Mouse (Mus musculus) limb, embryonic 15.5 days (tissue): ENCODE results near the gene Atp7a. TPM values are rescaled to one million over a fixed set of nuclear protein-coding genes. Genes with fewer than 3 reads are reported as not detected.

Experiments used
- ATAC-seq: fragments of 200-750 bp; cut with Nextera tagmentation; 2 replicates; pipeline ENCODE4 v1.8.0; 2017; ENCODE audit warnings: low read depth, moderate TSS enrichment; ENCODE audit not compliant: insufficient number of reproducible peaks, low FRiP score, low TSS enrichment
- H3K27ac ChIP-seq: fragments of 300-500 bp; sonication (generic); 2 replicates; pipeline ENCODE4 v1.5.1; 2015; ENCODE audit warnings: moderate library complexity, mild to moderate bottlenecking, inconsistent platforms
- H3K27me3 ChIP-seq: fragments of 300-500 bp; sonication (generic); 2 replicates; pipeline ENCODE4 v1.6.1; 2015; ENCODE audit warnings: inconsistent platforms
- H3K36me3 ChIP-seq: fragments of 300-500 bp; sonication (generic); 2 replicates; pipeline ENCODE4 v1.6.1; 2015; ENCODE audit warnings: inconsistent platforms
- H3K4me1 ChIP-seq: fragments of 300-500 bp; sonication (generic); 2 replicates; pipeline ENCODE4 v1.6.1; 2015; ENCODE audit warnings: inconsistent platforms
- H3K4me2 ChIP-seq: fragments of 300-500 bp; sonication (generic); 2 replicates; pipeline ENCODE4 v1.6.1; 2015; ENCODE audit warnings: mild to moderate bottlenecking, inconsistent platforms
- H3K4me3 ChIP-seq: fragments of 300-500 bp; sonication (generic); 2 replicates; pipeline ENCODE4 v1.5.1; 2015; ENCODE audit warnings: mild to moderate bottlenecking, inconsistent platforms
- H3K9ac ChIP-seq: fragments of 300-500 bp; sonication (generic); 2 replicates; pipeline ENCODE4 v1.6.1; 2015; ENCODE audit warnings: inconsistent platforms
- H3K9me3 ChIP-seq: fragments of 300-500 bp; sonication (generic); 2 replicates; pipeline ENCODE4 v1.6.1; 2016; ENCODE audit warnings: inconsistent platforms
- WGBS: fragments of 180-500 bp; shearing (Covaris S2); methylation state at CpG from one replicate; pipeline ENCODE4 v1.1.7; 2015; 5-methylcytosine and 5-hydroxymethylcytosine counted together
- polyA plus RNA-seq: library from polyadenylated mRNA; unstranded; fragments of >200 nt; fragmentation: Nextera tagmentation; extraction: Ambion mirVana; gene quantifications from 2 replicates; pipeline ENCODE4 v1.2.1, GENCODE M21; 2015

Gene Atp7a
- polyA plus RNA-seq, 1 experiment from 2014 or later, result 24.0 TPM

- ATAC-seq, result no peak
These were observed 58.5 kb downstream of the Atp7a start for GRCm38 (mm10) chrX:106085564-106085963.

DNA sequence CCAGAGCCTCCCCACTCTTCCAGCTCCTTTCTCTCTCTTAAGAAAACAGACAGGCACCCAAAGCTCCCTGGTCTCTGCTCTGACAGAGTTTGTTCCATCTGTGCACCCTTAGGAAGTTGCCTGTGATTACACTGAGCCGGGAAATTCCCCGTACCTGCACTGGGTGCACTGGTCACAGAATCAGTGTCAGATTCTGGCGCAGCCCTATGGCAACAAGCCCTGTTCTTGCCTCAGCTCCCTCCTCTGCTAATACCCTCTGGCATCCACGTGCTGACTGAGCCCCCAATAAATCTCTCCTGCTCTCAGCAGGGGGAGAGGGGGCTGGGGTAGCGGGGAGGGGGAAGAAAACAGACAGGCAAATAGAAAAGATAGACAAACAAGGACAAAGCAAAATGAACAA lies 65.9 kb downstream of the Atp7a start:
- Histone ChIP-seq H3K4me2 (no peak overlapping the region), H3K27ac (no peak overlapping the region), H3K9me3 (no peaks in the 10 kb centered on the region), H3K4me1 (no peaks in the 10 kb centered on the region), H3K27me3 (no peaks in the 10 kb centered on the region), H3K9ac (no peak overlapping the region), H3K4me3 (no peak overlapping the region), H3K36me3 (no peaks in the 10 kb centered on the region)
- 37% methylated on average over 5 of the region's 5 CpGs for WGBS
- no peak for ATAC-seq

More at GRCm38 (mm10) chrX:106085564-106085963, 58.5 kb downstream of the Atp7a start:
- Histone ChIP-seq H3K4me3 (no peak overlapping the region), H3K9me3 (no peaks in the 10 kb centered on the region), H3K27me3 (no peaks in the 10 kb centered on the region), H3K4me2 (no peak overlapping the region), H3K36me3 (peaks cover 4% of the 10 kb centered on the region), H3K9ac (no peak overlapping the region), H3K4me1 (no peaks in the 10 kb centered on the region), H3K27ac (no peak overlapping the region)
- WGBS, result 81% methylated on average over 2 of the region's 2 CpGs

DNA sequence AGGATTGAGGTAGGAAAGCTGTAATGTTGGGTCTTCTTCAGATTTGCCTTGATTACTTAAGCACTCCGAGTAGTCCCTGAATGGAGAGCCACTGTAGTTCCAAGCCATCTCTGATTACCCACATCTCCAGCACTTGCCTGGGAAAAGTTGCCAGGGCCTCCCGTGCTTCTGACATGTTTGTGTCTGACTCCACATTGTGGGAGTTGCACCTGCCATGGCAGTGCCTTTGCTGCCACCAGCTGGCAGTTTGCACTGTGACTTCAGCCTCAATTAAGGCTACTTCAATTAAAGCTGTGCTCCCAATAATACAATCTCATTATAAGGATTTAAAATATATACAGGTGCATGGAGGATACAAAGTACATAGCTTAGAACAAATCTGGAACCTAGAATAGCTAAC lies 78.4 kb downstream of the Atp7a start:
- no peak overlapping the region for H3K27ac ChIP-seq
- H3K4me2 ChIP-seq, result no peak overlapping the region
- 49% methylated on average over 2 of the region's 2 CpGs for WGBS
- no peak for ATAC-seq
- no peak overlapping the region for H3K9ac ChIP-seq
- H3K36me3 ChIP-seq, result no peaks in the 10 kb centered on the region
- no peak overlapping the region for H3K4me3 ChIP-seq
- no peaks in the 10 kb centered on the region for H3K27me3 ChIP-seq
- H3K4me1 ChIP-seq, result no peaks in the 10 kb centered on the region
- no peaks in the 10 kb centered on the region for H3K9me3 ChIP-seq

GRCm38 (mm10) chrX:106113881-106114280 lies 86.8 kb downstream of the Atp7a start:
- H3K36me3 ChIP-seq, result no peaks in the 10 kb centered on the region
- H3K4me2 ChIP-seq, result no peak overlapping the region
- ATAC-seq, result no peak
- no peak overlapping the region for H3K4me3 ChIP-seq
- no peaks in the 10 kb centered on the region for H3K4me1 ChIP-seq
- WGBS, result 81% methylated on average over 4 of the region's 4 CpGs
- H3K27ac ChIP-seq, result no peak overlapping the region
- no peaks in the 10 kb centered on the region for H3K27me3 ChIP-seq
- no peak overlapping the region for H3K9ac ChIP-seq
- no peaks in the 10 kb centered on the region for H3K9me3 ChIP-seq

GRCm38 (mm10) chrX:106114674-106115073 lies 87.6 kb downstream of the Atp7a start:
- H3K27me3 ChIP-seq, result no peaks in the 10 kb centered on the region
- no peak overlapping the region for H3K4me2 ChIP-seq
- no peak overlapping the region for H3K9ac ChIP-seq
- H3K36me3 ChIP-seq, result no peaks in the 10 kb centered on the region
- no peak for ATAC-seq
- WGBS, result 90% methylated on average over 1 of the region's 1 CpGs
- no peak overlapping the region for H3K27ac ChIP-seq
- H3K4me1 ChIP-seq, result no peaks in the 10 kb centered on the region
- no peak overlapping the region for H3K4me3 ChIP-seq
- no peaks in the 10 kb centered on the region for H3K9me3 ChIP-seq

- no peak overlapping the region for H3K27ac ChIP-seq
- H3K9ac ChIP-seq, result no peak overlapping the region
- no peak overlapping the region for H3K4me3 ChIP-seq
- WGBS, result 65% methylated on average over 2 of the region's 2 CpGs
- no peak overlapping the region for H3K4me2 ChIP-seq
- ATAC-seq, result no peak
- no peaks in the 10 kb centered on the region for H3K9me3 ChIP-seq
- peaks cover 6% of the 10 kb centered on the region; the same call in 1 of the 2 replicates for H3K36me3 ChIP-seq
- H3K27me3 ChIP-seq, result no peaks in the 10 kb centered on the region
- H3K4me1 ChIP-seq, result no peaks in the 10 kb centered on the region
These were observed 95.7 kb downstream of the Atp7a start for GRCm38 (mm10) chrX:106122823-106123222.

DNA sequence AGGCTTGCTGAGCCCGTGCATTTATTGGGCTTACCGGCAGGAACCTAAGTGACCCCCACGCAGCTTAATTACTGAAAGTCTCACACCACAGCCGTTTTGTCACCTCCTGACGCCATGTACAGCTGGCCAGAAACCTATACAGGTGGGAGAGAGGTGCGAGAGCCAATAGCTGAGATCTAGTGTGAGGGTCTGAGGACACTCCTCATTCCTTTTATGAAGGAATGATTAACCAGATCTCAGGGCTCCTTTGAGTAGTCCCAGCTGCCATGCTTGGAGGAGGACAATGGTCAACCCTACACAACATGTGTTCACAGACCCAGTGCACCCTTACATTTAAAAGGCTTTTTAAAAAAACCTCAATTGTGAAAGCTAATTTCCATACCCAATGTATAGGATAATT lies 101.2 kb downstream of the Atp7a start:
- Histone ChIP-seq H3K9me3 (no peaks in the 10 kb centered on the region), H3K4me3 (no peak overlapping the region), H3K4me2 (no peak overlapping the region), H3K27ac (no peak overlapping the region), H3K27me3 (no peaks in the 10 kb centered on the region), H3K36me3 (peaks cover 2% of the 10 kb centered on the region; the same call in 1 of the 2 replicates), H3K4me1 (no peaks in the 10 kb centered on the region), H3K9ac (no peak overlapping the region)
- no peak for ATAC-seq
- 63% methylated on average over 6 of the region's 6 CpGs for WGBS

DNA sequence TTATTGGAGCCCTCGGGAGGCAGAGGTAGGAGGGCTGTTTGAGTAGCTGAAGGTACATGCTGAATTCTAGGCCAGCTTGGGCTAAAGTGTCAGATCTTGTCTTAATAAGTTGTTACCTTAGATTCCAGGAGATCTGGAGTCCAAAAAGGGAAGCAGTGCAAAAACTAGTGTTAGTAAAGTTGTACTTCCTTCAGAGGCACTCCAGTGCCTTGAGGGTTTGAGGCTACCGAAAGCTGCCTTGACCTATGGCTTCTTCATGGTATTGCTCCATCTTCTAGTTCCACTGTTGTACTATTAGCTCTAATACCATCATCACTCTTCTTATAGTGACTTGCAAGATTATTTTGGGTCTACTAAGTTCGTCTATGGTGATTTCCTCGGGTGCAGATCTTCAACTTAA lies 102.8 kb downstream of the Atp7a start:
- Histone ChIP-seq H3K4me2 (no peak overlapping the region), H3K36me3 (no peaks in the 10 kb centered on the region), H3K27me3 (no peaks in the 10 kb centered on the region), H3K4me3 (no peak overlapping the region), H3K4me1 (no peaks in the 10 kb centered on the region), H3K9ac (no peak overlapping the region), H3K27ac (no peak overlapping the region), H3K9me3 (no peaks in the 10 kb centered on the region)
- WGBS, result 88% methylated on average over 4 of the region's 4 CpGs
- no peak for ATAC-seq

DNA sequence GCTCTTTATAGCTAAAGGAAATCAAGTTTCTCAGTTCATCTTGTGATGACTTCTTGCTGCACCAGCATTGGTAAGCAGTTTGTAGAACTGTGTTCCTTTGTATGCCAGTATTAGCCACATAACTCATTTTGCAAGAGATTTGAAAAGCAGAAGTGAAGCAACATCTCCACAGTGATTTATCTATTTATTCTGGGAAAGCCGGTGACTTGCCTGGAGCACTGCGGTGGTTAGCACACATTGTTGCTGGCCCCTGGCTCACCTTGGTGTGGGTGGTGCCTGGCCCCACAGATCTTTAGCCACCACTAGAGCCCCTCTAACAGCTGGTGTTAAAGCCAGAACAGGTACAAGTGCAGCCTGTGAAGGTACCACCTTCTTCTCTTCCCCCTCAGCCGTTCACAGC lies 107.8 kb downstream of the Atp7a start:
- no peak for ATAC-seq
- Histone ChIP-seq H3K27ac (no peak overlapping the region), H3K4me3 (no peak overlapping the region), H3K36me3 (no peaks in the 10 kb centered on the region), H3K4me2 (no peak overlapping the region), H3K27me3 (0 out of 2 replicates have a peak, but pooled peaks cover 3% of the 10 kb centered on the region), H3K9ac (no peak overlapping the region), H3K4me1 (no peaks in the 10 kb centered on the region), H3K9me3 (no peaks in the 10 kb centered on the region)
- 70% methylated on average over 3 of the region's 3 CpGs for WGBS

GRCm38 (mm10) chrX:106135484-106135883 lies 108.4 kb downstream of the Atp7a start:
- H3K27ac ChIP-seq, result no peak overlapping the region
- no peak overlapping the region for H3K4me2 ChIP-seq
- no peak overlapping the region for H3K4me3 ChIP-seq
- H3K9ac ChIP-seq, result no peak overlapping the region
- no peak for ATAC-seq
- 0 out of 2 replicates have a peak, but pooled peaks cover 3% of the 10 kb centered on the region for H3K27me3 ChIP-seq
- H3K4me1 ChIP-seq, result no peaks in the 10 kb centered on the region
- WGBS, result 69% methylated on average over 4 of the region's 4 CpGs
- no peaks in the 10 kb centered on the region for H3K9me3 ChIP-seq
- H3K36me3 ChIP-seq, result no peaks in the 10 kb centered on the region

- Histone ChIP-seq H3K9me3 (no peaks in the 10 kb centered on the region), H3K4me2 (no peak overlapping the region), H3K4me1 (no peaks in the 10 kb centered on the region), H3K27me3 (0 out of 2 replicates have a peak, but pooled peaks cover 3% of the 10 kb centered on the region), H3K4me3 (no peak overlapping the region), H3K27ac (no peak overlapping the region), H3K9ac (no peak overlapping the region), H3K36me3 (no peaks in the 10 kb centered on the region)
- ATAC-seq, result no peak; the same call in 1 of the 2 replicates
- WGBS, result 57% methylated on average over 12 of the region's 12 CpGs
These were observed 109.0 kb downstream of the Atp7a start for GRCm38 (mm10) chrX:106135916-106136575.

DNA sequence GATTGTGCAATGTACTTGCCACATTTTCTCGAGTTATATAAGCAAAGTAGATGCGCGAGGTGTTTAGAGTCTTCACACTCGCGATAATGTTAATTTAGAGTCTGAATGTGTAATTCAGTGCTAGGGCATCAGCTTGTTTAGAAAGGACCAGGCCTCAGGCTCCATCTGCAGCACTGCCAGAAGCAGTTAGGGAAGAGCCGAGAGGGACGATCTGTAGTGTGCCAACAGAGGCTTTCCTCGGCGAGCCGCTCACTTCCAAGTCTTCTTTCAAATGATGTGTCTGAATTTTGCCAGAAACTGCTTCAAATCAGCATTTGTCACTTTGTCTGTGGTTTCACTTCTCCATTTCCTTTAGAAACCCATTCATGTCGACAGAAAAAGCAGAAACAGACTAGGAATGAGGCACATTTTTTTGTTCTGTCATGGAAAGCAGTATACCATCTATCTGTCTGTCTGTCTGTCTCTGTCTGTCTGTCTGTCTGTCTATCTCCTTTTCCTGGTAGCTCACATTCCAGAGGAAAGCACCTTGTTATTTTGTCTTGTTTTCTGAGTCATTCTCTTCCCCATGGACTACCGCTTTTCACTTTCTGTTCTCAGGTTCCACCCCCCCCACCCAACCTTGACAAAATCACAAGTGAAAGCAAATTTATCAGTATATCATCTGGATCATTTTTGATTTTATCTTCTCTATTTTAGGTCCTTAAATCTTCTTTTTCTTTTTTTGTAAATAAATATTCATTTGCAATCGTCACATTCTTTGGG lies 112.4 kb downstream of the Atp7a start:
- Histone ChIP-seq H3K9me3 (no peaks in the 10 kb centered on the region), H3K4me1 (no peaks in the 10 kb centered on the region), H3K27me3 (0 out of 2 replicates have a peak, but pooled peaks cover 3% of the 10 kb centered on the region), H3K9ac (no peak overlapping the region), H3K4me3 (no peak overlapping the region), H3K27ac (no peak overlapping the region), H3K36me3 (no peaks in the 10 kb centered on the region), H3K4me2 (no peak overlapping the region)
- WGBS, result 77% methylated on average over 13 of the region's 13 CpGs
- ATAC-seq, result no peak
